Comparison of ENCODE assay signal across 18 mouse cellular contexts in the genomic region with DNA sequence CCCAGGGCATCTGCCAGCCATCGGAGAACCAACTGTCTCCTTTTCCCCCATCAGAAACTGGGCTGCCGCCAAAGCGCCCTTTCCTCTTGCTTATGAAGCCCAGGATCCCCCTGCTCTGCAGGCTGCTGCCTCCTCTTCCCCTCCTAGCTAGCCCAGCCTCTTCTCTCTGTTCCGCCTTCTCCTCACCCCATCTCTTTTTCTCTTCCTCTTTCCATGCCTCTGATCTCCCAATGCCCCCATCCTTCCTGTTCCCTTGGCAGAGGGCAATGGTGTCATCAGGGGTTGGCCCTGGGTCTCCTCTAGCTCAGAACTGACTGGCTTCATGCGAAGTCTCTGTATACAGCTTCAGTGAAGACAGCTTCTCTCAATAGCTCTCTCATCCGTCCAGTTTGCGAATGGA.
A peak's percentile ranks its signal among the peaks of the same experiment; 100 is the strongest.
DNase-seq lines count a peak whose midpoint lies in the region; ATAC-seq and TF ChIP-seq lines count a peak whose summit lies in the region.
"Had no signal": no experiment of that assay in that cellular context is flagged by ENCODE, and none has a peak within 500 bp of the region (broad histone marks: within the 10 kb centered on the region; RNA-seq: fewer than 3 reads in every experiment).

No protein-coding gene starts in this region.

- TF ChIP-seq CTCF in liver, postnatal 0 days (IDR thresholded peaks at IDR 0.05; ENCODE audit: low read depth) = no peak
- no peak for TF ChIP-seq CTCF in bone marrow, adult 2 months (IDR thresholded peaks at IDR 0.05; ENCODE audit: control insufficient read depth, insufficient read depth, low read length)

- no peak overlapping the region for H3K27ac ChIP-seq in liver, postnatal 0 days (ENCODE audit: low read depth)
- 0 out of 2 replicates have a peak overlapping the region, but pooled peaks have one; percentile 17 for H3K27ac ChIP-seq in bone marrow, adult 2 months (ENCODE audit: control insufficient read depth, insufficient read depth, low read depth, low read length, poor library complexity)
- H3K27ac ChIP-seq: heart, embryonic 10.5 days; midbrain, embryonic 10.5 days had no signal

- no peaks in the 10 kb centered on the region for H3K9me3 ChIP-seq in liver, postnatal 0 days (ENCODE audit: low read length)
- H3K9me3 ChIP-seq: heart, embryonic 10.5 days; midbrain, embryonic 10.5 days had no signal

- H3K4me3 ChIP-seq in liver, postnatal 0 days (ENCODE audit: low read depth, low read length) = no peak overlapping the region
- no peak overlapping the region for H3K4me3 ChIP-seq in bone marrow, adult 2 months (replicated peaks; ENCODE audit: control insufficient read depth, low read depth, low read length)
- H3K4me3 ChIP-seq: heart, embryonic 10.5 days; midbrain, embryonic 10.5 days had no signal

- no peak for TF ChIP-seq EP300 in liver, postnatal 0 days (IDR thresholded peaks at IDR 0.05; ENCODE audit: low read depth)

- H3K4me2 ChIP-seq in liver, postnatal 0 days (ENCODE audit: low read depth, low read length) = no peak overlapping the region
- H3K4me2 ChIP-seq: lung, embryonic 14.5 days had no signal

- H3K9ac ChIP-seq in liver, postnatal 0 days (replicated peaks) = no peak overlapping the region
- H3K9ac ChIP-seq: forebrain, postnatal 0 days; lung, embryonic 14.5 days had no signal

- no peak for ATAC-seq in liver, postnatal 0 days
- peak; percentile 98 for ATAC-seq in megakaryocyte progenitor cell, adult 5-6 weeks (replicated peaks; ENCODE audit: poor library complexity)
- ATAC-seq: forebrain, postnatal 0 days; inflammation-experienced regulatory T-cells, adult 6 months had no signal

- intact Hi-C loops in heart, postnatal 14 days (cut with DNase I) = no loop called here
- intact Hi-C loops in left cerebral cortex, postnatal 4 days (cut with DNase I) = no loop called here

- TF ChIP-seq POLR2A in bone marrow, adult 2 months (IDR thresholded peaks at IDR 0.05; ENCODE audit: borderline replicate concordance, control insufficient read depth, low read depth, low read length) = no peak

- H3K36me3 ChIP-seq in liver, postnatal 0 days (replicated peaks; ENCODE audit: insufficient read depth, low read length) = no peaks in the 10 kb centered on the region
- H3K36me3 ChIP-seq: heart, embryonic 10.5 days; midbrain, embryonic 10.5 days had no signal

- WGBS in liver, postnatal 0 days (ENCODE audit: insufficient replicate concordance) = 63% methylated on average over 7 of the region's 7 CpGs
- WGBS in bone marrow, adult 2 months = 47% methylated on average over 7 of the region's 7 CpGs

- peak; percentile 98 for DNase-seq in heart, adult 11 months
- no peak for DNase-seq in heart, postnatal 14 days
- peak; percentile 16 for DNase-seq in liver, postnatal 0 days
- no peak for DNase-seq in liver
- DNase-seq in left cerebral cortex, postnatal 4 days = no peak
- DNase-seq in urinary bladder, postnatal 14 days (ENCODE audit: low spot score) = no peak
- DNase-seq: adrenal gland, adult 8-10 months; forebrain, postnatal 0 days; kidney, postnatal 10 days; lung, embryonic 14.5 days; right cerebral cortex, adult 18-20 months; spleen, adult 18-20 months; thymus, postnatal 36 days had no signal

- no peaks in the 10 kb centered on the region for H3K27me3 ChIP-seq in liver, postnatal 0 days (ENCODE audit: insufficient read depth, low read length)

- peaks cover 19% of the 10 kb centered on the region for H3K4me1 ChIP-seq in liver, postnatal 0 days (ENCODE audit: insufficient read depth)
- no peaks in the 10 kb centered on the region; the same call in 1 of the 2 replicates for H3K4me1 ChIP-seq in bone marrow, adult 2 months (ENCODE audit: control insufficient read depth, insufficient read depth, low read length)
- H3K4me1 ChIP-seq: midbrain, embryonic 10.5 days had no signal

Comparison
In these comparisons a context has a peak if more than half of its experiments do, and no peak if none do; other contexts are left out.
1. DNase-seq: peak in heart, adult 11 months (single experiment) and liver, postnatal 0 days (single experiment); none in heart, postnatal 14 days (0 of 2), liver (single experiment), left cerebral cortex, postnatal 4 days (single experiment) and urinary bladder, postnatal 14 days (single experiment).